8 mouse cellular contexts compared by ENCODE assay signal in genomic region chr12:26413961-26414411, GRCm38 (mm10). TPM values are rescaled to one million over a fixed set of nuclear protein-coding genes. Genes with fewer than 3 reads are reported as not detected.
A peak's percentile ranks its signal among the peaks of the same experiment; 100 is the strongest.
DNase-seq lines count a peak whose midpoint lies in the region; ATAC-seq and TF ChIP-seq lines count a peak whose summit lies in the region.

No protein-coding gene starts in this region.

- no peak for TF ChIP-seq CTCF in olfactory bulb, adult 2 months (IDR thresholded peaks at IDR 0.05; ENCODE audit: insufficient read depth, low read depth, low read length)

- H3K4me2 ChIP-seq in heart, embryonic 15.5 days = peak overlapping the region; percentile 92
- H3K4me2 ChIP-seq in limb, embryonic 15.5 days = peak overlapping the region; percentile 68

- H3K9me3 ChIP-seq in heart, embryonic 15.5 days (replicated peaks) = no peaks in the 10 kb centered on the region
- no peaks in the 10 kb centered on the region for H3K9me3 ChIP-seq in limb, embryonic 15.5 days

- WGBS in heart, embryonic 15.5 days = 51% methylated on average over 8 of the region's 8 CpGs
- WGBS in limb, embryonic 15.5 days = 12% methylated on average over 8 of the region's 8 CpGs
- 55% methylated on average over 8 of the region's 8 CpGs for WGBS in olfactory bulb, adult 2 months

- peak overlapping the region; percentile 95 for H3K4me3 ChIP-seq in brown adipose tissue, adult 24 weeks (ENCODE audit: insufficient read depth, low read depth, low read length)
- peak overlapping the region; percentile 91 for H3K4me3 ChIP-seq in heart, embryonic 15.5 days
- H3K4me3 ChIP-seq in limb, embryonic 15.5 days = peak overlapping the region; percentile 76
- H3K4me3 ChIP-seq in olfactory bulb, adult 2 months (ENCODE audit: insufficient read depth, low read depth, low read length) = peak overlapping the region; percentile 99

- peak overlapping the region; percentile 84; the same call in 1 of the 2 replicates for H3K9ac ChIP-seq in heart, embryonic 15.5 days
- H3K9ac ChIP-seq in limb, embryonic 15.5 days = peak overlapping the region; percentile 93

- TF ChIP-seq POLR2A in olfactory bulb, adult 2 months (IDR thresholded peaks at IDR 0.05; ENCODE audit: insufficient read depth, low read depth, low read length) = no peak

- peaks cover 31% of the 10 kb centered on the region for H3K4me1 ChIP-seq in brown adipose tissue, adult 24 weeks (ENCODE audit: control insufficient read depth, insufficient read depth, insufficient read length, low read length)
- H3K4me1 ChIP-seq in heart, embryonic 15.5 days (replicated peaks) = peaks cover 28% of the 10 kb centered on the region
- H3K4me1 ChIP-seq in limb, embryonic 15.5 days = peaks cover 51% of the 10 kb centered on the region
- peaks cover 7% of the 10 kb centered on the region for H3K4me1 ChIP-seq in olfactory bulb, adult 2 months (ENCODE audit: control insufficient read depth, insufficient read depth, low read length)

- H3K27me3 ChIP-seq in heart, embryonic 15.5 days = no peaks in the 10 kb centered on the region
- H3K27me3 ChIP-seq in limb, embryonic 15.5 days = no peaks in the 10 kb centered on the region

- no peak for ATAC-seq in heart, embryonic 15.5 days (replicated peaks; ENCODE audit: insufficient number of reproducible peaks, insufficient read depth, low FRiP score, low read depth)
- peak; percentile 6; the same call in 1 of the 2 replicates for ATAC-seq in limb, embryonic 15.5 days (ENCODE audit: insufficient number of reproducible peaks, low FRiP score, low TSS enrichment, low read depth)
- no peak for ATAC-seq in CD4-positive, CD25-positive, alpha-beta regulatory T cell, adult 4 months

- H3K27ac ChIP-seq in brown adipose tissue, adult 24 weeks (replicated peaks; ENCODE audit: low read depth, low read length) = peak overlapping the region; percentile 58
- 0 out of 2 replicates have a peak overlapping the region, but pooled peaks have one; percentile 39 for H3K27ac ChIP-seq in heart, embryonic 15.5 days
- H3K27ac ChIP-seq in limb, embryonic 15.5 days = peak overlapping the region; percentile 86
- H3K27ac ChIP-seq in olfactory bulb, adult 2 months (ENCODE audit: insufficient read depth, low read depth, low read length) = no peak overlapping the region; the same call in 1 of the 2 replicates

- H3K36me3 ChIP-seq in heart, embryonic 15.5 days = no peaks in the 10 kb centered on the region
- no peaks in the 10 kb centered on the region for H3K36me3 ChIP-seq in limb, embryonic 15.5 days

- DNase-seq in adrenal gland, postnatal 10 days = peak; percentile 35
- DNase-seq in adrenal gland, postnatal 25 days = no peak
- DNase-seq in cerebellum, postnatal 4 days (ENCODE audit: low spot score in 2 of 2) = no peak

RNA-seq across cellular contexts. Expression of gene Rnf144a, which starts 1.1 kb away (rescaled TPM):
- 10 to 100 TPM; 32.3 to 48.8 TPM for total RNA-seq in adrenal gland, postnatal 10 days (2021)
- 15.1 and 21.5 TPM in 2 replicates for total RNA-seq in adrenal gland, postnatal 25 days (2021)
- polyA plus RNA-seq in brown adipose tissue, adult 24 weeks (2012; ENCODE audit: insufficient read depth, insufficient read length, missing spikeins) = 16.9 and 22.9 TPM in 2 replicates
- 11.8 and 16.6 TPM in 2 replicates for polyA plus RNA-seq in heart, embryonic 15.5 days (2015; fragmentation: Nextera tagmentation; extraction: Ambion mirVana)
- polyA plus RNA-seq in limb, embryonic 15.5 days (2015; fragmentation: Nextera tagmentation; extraction: Ambion mirVana) = 39.7 and 41.0 TPM in 2 replicates
- polyA plus RNA-seq in olfactory bulb, adult 2 months (2012; ENCODE audit: insufficient read depth, insufficient read length, low replicate concordance, missing spikeins) = not detected in 2 replicates
- 1 to 10 TPM; 4.9 to 6.5 TPM for polyA plus RNA-seq in CD4-positive, CD25-positive, alpha-beta regulatory T cell, adult 4 months (2017; shearing (Covaris generic))

RNA-seq across cellular contexts. Expression of gene Rsad2, which starts 42.3 kb away (rescaled TPM):
- 10 to 100 TPM; 13.9 to 15.0 TPM for total RNA-seq in adrenal gland, postnatal 10 days (2021)
- 18.5 and 19.1 TPM in 2 replicates for total RNA-seq in adrenal gland, postnatal 25 days (2021)
- polyA plus RNA-seq in brown adipose tissue, adult 24 weeks (2012; ENCODE audit: insufficient read depth, insufficient read length, missing spikeins) = 2.9 and 8.1 TPM in 2 replicates
- 2.6 and 3.5 TPM in 2 replicates for polyA plus RNA-seq in heart, embryonic 15.5 days (2015; fragmentation: Nextera tagmentation; extraction: Ambion mirVana)
- 1.1 and 1.3 TPM in 2 replicates for polyA plus RNA-seq in limb, embryonic 15.5 days (2015; fragmentation: Nextera tagmentation; extraction: Ambion mirVana)
- polyA plus RNA-seq in olfactory bulb, adult 2 months (2012; ENCODE audit: insufficient read depth, insufficient read length, low replicate concordance, missing spikeins) = not detected in 2 replicates
- 1 to 10 TPM; 3.9 to 5.8 TPM for polyA plus RNA-seq in CD4-positive, CD25-positive, alpha-beta regulatory T cell, adult 4 months (2017; shearing (Covaris generic))

RNA-seq across cellular contexts. Expression of gene Cmpk2, which starts 55.0 kb away (rescaled TPM):
- total RNA-seq in adrenal gland, postnatal 10 days (2021) = 10 to 100 TPM; 13.2 to 25.8 TPM
- total RNA-seq in adrenal gland, postnatal 25 days (2021) = 24.0 and 24.6 TPM in 2 replicates
- polyA plus RNA-seq in brown adipose tissue, adult 24 weeks (2012; ENCODE audit: insufficient read depth, insufficient read length, missing spikeins) = 5.0 and 6.6 TPM in 2 replicates
- 2.3 and 4.5 TPM in 2 replicates for polyA plus RNA-seq in heart, embryonic 15.5 days (2015; fragmentation: Nextera tagmentation; extraction: Ambion mirVana)
- 6.5 and 7.6 TPM in 2 replicates for polyA plus RNA-seq in limb, embryonic 15.5 days (2015; fragmentation: Nextera tagmentation; extraction: Ambion mirVana)
- not detected in 2 replicates for polyA plus RNA-seq in olfactory bulb, adult 2 months (2012; ENCODE audit: insufficient read depth, insufficient read length, low replicate concordance, missing spikeins)
- 1 to 10 TPM; 8.2 to 8.8 TPM for polyA plus RNA-seq in CD4-positive, CD25-positive, alpha-beta regulatory T cell, adult 4 months (2017; shearing (Covaris generic))
